Mouse (Mus musculus) left cerebral cortex, adult 9 months (tissue): Measurements from ENCODE around the gene Ylpm1.
A peak's percentile ranks its signal among the peaks of the same experiment; 100 is the strongest.

Experiments
- DNase-seq, 2 experiments: peaks; one replicate each; pipeline ENCODE4 v3.0.0; 2022; ENCODE audit warnings: low spot score in 2 of 2

Ylpm1 gene

DNA sequence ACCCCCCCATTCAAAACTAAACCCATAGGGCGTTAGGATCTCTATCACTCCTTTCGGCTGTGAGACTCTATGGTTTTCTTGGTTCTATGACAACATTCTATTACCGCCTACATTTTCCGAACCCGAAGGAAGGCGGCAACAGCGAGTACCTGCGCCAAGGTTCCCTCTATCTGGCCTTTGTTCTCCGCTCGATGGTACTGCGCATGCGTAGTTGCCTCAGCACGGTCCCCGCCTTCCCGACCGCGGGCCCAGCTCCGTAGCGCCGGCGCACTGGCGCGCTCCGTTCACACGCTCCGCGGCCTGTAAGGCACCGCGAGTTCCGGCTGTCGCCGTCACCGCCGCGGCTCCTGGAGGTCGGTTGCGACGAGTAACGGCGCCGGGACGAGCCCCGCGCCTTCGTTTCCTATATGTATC is at the start of gene Ylpm1:
TSS of gene Ylpm1 (plus strand) at position 239 of the 414 bp plus-strand sequence.
- peak; percentile 96 to 98 for DNase-seq

DNA sequence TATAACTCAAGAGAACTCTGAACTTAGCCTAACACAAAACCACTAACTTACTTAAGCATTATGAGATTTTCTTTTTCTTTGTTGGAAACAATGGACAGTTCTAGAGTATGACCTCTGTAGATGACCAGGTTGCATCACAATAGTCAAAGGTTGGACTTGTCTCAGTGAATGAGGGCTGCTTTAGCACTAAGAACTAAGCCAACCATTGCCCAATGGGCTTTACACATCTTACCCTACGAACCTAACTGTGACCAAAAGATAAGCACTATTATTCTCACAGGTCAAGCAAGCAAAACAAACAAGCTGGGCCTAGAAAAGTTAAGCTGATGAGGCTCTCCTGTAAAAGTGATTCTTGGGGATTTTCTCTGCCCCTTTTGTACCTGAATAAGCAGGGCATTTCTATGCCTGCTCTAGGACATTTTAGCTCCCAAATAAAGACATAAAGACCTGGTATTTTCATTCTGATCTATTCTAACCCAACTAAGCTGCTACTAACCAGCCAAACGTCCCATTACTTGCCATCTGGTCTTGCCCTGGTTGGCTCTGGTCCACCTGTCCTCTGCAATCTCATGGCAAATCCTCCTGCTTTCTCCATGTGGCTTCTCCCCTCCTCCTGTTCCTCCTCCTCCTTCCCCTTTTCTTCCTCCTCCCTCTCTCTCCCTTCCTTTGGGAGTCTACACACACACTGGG is 48.1 kb upstream of the Ylpm1 start:
- no peak for DNase-seq

DNA sequence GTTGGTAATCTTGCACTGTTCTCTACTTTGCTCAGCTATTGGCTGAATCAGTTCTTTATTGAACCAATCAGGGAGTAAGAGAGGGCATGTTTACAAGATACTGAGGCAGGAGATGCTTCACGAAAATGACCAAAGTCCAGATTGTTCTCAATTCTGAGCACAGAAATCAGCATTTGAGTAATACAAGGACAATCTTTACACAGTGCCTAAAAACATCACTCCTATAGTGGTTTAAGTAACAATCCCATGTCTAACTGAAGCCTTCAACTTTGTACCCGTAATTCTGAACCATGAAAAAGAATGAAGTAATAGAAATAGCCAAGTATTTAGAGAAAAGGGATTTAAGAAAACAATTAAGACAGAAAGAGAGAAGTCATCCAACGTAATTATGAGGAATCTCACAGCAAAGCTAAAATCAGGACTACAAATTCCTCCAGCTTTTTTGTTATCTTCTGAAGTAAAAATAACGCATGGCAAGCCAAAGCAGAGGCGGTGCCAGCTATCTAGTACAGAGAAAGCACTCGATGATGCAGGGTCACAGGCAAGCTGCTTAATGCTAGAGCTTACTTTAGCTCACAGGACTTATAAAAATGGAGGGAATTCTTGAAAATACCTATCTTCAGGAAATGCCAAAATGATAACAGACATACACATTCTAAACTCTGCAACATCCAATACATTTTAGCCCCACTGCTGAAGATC is 47.4 kb upstream of the Ylpm1 start:
- no peak for DNase-seq

DNA sequence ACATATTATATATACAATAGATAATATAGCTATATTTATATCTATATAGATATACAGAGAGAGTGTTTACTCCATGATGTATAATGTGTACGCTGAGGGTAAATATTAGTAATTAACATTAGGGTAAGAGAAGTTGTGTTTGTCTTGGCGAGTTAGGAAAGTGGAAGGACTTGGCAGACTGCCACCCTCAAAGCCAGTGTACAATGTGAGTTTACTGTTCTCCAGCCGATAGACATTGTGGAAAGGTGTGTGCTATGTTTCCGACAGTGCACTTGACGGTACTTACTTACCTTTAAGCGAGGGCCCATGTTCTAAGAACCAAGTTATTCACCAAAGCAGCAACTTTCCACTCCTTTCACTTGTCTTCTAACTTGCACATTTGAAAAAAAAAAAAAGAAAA is 45.4 kb upstream of the Ylpm1 start:
- DNase-seq, result no peak

DNA sequence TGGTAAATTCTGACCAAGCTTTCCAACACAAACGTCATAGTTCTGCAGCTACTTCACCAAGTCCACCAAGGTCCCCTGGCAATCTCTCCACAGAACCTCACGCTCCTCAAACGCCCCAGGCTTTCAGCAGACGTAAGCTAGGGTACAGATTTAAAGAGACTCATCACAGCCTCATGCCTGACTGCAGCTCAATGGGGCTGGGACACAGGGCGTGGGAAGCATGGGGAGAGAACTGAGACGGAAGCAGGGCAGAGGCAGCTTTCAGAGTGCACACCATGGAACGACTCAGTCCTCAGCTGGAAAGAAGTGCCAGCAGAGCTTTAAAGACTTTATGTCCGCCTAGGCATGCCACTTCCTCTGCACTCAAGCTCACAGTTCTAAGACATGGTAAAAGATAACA is 44.6 kb upstream of the Ylpm1 start:
- no peak for DNase-seq

DNA sequence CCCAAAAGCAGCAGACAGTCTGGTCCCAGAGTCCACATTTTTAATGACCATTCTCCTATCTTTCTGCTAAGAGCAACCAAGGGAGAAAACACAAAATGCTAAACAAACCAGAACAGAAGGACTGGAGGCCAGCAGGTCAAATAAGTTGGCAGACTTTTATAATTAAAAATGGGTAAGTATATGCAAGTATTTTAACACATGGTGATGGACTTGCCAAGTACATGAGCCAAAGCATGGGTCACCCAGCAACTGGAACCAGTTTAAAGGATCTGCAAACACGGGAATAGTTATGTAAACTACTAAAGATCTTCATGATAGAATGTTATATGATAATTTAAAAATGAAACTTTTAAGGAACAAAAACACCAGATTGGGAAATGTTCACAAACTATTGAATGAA is 43.8 kb upstream of the Ylpm1 start:
- DNase-seq, result no peak

DNA sequence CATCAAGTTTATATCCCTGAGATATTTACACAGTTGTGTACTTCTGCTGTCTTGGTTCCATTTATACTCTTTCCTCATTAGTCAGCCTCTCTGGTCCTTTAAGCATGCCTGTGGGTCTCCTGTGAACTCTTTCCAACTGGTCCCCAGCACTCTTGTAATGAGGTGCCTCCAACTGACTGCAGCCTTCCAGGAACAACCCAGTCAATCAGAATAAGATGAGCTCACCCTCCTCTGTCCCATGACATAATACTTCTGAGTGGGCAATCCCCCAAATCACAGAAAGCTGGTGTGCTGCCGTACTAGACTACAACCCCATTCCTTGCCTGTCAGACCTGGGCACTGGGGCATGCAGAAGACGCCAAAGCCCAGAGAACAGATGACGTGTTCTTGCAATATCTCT is 39.8 kb upstream of the Ylpm1 start:
- DNase-seq, result no peak

DNA sequence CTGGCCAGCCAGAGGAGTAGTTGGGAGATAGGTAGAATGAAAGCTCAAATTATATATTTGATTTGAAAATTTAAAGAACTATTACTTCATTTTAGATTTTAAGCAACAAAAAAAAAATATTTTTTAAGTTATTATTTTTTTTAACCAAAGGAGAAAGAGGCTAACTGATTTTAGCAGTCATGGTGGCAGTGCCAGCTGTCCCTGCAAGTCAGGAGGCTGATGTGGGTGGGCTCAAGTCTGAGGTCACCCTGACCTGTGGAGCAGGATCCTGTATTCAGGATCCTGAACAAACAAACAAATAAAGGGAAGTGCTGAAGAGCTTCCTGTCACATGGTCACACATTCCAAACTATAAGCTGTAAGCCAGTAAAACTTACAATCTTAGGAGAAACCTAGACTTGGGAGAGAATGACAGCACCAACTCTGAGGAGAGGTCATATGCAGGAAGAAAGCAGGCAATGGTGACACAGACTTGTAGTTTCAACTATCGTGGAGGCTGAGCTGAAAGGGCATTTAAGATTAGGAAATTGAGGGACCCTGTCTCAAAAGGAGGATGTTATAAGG is 37.2 kb upstream of the Ylpm1 start:
- no peak for DNase-seq

DNA sequence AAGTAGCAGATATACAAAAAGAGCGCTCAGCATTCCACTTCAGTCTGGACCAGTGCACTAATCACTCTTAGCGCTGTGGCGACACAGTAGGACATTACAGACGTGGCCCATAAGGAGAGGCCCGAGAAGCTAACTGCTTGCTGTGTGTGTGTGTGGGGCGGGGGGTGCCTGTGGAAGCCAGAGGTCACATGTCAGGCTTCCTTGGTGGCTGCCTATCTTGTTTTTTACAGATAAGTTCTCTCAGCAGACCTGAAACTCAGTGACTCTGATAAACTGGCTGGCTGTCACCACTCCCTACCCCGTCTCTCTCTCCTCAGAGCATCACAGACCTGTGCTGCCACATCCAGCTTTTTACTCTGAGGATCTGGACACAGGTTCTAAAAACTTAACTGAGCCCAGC is 33.5 kb upstream of the Ylpm1 start:
- DNase-seq, result no peak

DNA sequence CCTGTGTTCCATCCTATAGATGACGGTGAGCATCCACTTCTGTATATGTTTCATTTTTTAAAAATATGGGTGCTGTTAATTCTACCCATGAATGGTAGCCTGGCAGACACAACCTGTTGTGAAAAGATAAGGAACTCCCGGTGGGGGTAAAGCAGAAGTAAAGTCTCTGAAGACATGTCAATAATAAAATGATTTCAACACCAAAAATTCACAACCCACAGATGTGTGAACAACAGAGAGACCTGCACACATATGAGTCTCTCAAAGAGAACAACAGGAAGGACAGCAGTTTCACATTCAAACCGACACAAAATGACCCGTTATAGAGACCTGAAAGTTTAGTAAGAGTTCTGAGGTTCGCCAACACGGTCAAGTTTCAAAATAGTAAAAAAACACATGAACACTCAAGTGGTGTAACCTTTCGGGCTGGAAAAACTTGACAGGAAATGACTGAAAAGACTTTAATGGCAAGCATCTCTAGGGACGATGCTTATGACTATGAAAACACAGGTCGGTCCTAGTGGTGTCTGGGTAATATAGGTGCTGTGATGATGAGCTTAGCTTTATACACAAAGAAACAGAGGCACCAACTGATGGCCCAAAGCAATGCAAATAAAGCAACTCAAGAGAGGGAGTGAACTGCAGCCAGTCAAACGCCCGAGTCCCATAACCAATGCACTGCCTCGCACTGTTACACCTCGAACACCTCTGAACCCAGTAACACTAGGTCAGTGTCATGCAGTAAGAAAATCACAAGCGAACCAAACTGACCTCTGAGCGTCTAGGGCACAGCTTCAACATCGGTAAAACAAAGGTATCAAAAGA is 27.1 kb upstream of the Ylpm1 start:
- no peak for DNase-seq

DNA sequence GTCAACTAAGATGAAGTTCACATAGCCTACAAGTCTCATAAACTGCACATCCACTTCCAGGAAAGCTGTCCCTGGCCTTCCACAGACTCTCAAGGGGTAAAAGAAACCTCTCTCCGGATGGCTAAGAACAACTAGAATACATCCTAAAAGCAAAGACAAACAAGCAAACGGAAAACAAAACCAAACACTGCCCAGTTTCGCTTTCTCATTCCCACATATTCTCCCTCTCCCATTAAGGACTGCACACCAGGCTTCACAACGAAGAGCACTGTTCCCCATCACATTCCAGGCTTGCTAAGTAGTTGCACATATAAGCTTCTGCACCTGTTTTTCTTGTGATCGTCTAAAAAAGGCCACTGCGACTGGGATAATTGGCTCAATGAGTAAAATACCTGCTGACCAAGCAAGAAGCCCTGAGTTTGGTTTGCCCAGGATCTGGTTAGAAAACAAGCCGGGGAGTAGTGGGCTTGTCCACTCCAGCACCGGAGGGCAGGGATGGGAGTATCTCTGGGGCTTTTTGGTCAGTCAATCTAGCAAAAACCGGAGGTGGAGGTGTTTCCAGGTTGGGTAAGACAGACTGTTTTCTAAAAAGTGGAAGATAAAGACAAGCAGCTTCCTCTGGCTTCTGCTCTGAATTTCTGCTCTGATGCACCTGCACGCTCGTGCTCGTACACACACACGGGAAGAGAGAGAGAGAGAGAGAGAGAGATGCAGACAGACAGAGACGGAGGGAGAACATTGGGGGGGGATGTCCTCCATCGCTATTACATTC is 26.3 kb upstream of the Ylpm1 start:
- DNase-seq, result no peak

DNA sequence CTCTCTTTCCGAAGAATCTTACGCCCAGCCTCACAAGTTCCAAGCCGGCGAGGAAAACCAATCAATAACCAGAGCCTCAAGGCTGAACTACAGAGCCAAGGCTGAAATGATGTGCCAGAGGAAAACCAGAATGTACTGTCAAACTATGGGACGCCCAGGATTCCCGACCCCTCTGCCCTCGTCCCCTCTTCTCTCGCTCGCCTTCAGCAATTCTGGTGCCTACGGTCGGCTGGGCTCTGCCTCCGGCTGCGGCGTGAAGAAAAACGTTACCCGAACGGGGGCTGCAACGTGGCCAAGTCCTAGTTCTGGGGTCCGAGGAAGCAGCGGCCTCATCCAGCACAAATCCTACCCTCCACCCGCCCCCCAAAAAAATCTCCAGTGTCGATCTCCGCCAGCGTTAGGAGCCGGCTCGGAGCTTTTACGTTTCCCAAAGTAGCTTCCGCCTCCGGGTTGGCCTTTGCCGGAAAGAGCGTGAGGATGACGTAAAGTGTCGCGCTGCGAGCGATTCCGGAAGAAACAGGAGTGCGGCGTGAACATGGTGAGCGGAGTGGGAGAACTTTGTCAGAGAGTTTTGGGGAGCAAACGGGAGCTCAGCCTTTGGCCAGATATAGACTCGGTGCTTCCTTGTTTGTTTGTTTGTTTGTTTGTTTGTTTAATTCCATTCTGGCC is 25.6 kb upstream of the Ylpm1 start, which contains the start of the genes Fcf1 and Arel1:
TSS of gene Fcf1 (plus strand) at position 470 of the 669 bp plus-strand sequence.
TSS of gene Arel1 (minus strand) at position 473 of the 669 bp plus-strand sequence.
- peak; percentile 64 to 91 for DNase-seq

DNA sequence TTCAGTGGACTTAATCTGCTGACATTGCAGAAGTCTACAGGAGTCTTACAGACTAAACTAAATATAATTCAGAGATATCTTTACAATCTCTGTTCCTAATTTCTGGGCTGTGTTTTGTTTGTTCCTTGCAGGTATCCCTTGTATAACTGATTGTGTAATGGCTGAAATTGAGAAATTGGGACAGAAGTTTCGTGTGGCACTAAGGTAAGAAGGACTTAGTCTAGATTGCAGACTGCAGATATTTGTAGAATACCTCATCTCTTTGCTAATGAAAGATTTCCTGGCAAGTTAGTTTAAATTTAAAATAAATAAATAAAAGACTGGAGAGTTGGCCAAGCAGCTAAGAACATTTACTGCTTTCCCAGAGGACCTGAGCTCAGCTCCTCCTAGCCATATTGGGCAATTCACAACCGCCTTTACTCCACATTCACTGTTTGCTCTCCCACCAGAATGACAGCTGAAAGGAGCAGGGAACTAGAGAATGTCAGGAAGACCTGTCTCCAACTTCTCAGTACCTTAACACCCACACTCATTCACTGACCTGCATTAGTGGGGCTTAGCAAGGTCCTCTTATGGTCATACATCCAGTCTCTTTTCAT is 16.8 kb upstream of the Ylpm1 start:
- DNase-seq, result no peak

DNA sequence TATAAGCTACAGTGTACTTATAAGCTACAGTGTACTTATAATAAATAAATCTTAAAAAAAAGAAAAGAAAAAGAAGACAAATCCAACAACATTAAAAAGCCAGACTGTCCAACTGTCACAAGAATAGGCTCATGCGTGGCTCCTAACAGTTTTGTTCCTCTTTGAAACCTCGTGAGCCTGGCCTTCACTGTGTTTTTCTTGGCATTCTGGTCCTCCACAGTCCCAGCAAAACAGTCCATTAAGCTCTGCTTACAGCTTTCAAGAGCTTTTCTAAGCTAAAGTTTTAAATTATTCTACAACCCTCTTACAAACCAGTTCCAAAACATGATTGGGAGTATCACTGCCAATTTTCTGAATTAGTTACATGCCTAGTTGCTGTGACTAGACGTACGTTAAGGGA is 6.7 kb upstream of the Ylpm1 start:
- DNase-seq, result no peak

DNA sequence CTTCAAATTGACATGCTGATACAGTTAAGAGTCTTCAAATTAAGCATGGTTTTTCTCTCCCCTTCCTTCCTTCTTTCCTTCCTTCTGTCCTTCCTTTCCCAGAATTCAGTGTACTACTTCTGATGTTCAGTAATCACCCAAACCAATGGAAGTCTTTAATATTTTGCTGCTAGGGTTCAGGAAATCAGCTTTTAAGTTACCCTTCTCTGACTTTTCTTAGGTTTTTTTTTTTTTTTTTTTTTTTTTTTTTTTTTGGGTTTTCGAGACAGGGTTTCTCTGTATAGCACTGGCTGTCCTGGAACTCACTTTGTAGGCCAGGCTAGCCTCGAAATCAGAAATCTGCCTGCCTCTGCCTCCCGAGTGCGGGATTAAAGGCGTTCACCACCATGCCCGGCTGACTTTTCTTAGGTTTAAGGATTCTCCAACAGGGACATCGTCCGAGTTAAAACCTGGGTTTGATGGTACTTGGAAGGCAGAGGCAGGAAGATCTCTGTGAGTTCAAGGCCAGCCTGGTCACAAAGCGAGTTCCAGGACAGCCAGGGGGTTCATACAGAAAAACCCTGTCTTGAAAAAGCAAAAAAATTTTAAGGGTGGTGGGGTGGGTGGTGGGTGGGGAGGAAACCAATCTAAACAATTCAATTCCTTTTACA is 884 bp upstream of the Ylpm1 start:
- no peak for DNase-seq

DNA sequence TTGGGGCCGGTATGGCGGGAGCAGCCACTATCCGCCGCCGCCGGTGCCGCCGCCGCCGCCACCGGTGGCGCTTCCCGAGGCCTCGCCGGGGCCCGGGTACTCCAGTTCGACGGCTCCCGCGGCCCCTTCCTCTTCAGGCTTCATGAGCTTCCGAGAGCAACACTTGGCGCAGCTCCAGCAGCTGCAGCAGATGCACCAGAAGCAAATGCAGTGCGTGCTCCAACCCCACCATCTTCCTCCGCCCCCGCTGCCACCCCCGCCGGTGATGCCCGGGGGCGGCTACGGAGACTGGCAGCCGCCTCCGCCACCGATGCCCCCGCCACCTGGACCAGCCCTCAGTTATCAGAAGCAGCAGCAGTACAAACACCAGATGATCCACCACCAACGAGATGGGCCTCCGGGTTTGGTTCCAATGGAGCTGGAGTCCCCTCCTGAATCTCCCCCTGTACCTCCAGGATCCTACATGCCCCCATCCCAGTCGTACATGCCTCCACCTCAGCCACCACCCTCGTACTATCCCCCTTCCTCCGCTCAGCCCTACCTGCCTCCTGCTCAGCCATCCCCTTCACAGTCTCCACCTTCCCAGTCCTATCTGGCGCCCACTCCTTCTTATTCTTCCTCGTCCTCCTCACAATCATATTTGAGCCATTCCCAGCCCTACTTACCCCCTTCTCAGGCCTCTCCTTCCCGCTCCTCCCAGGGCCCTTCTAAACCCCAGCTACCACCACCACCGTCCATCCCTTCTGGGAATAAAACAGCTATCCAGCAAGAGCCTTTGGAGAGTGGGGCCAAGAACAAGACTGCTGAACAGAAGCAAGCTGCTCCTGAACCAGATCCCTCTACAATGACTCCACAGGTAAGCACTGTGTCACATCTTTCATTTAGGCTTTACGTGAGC is 629 bp downstream of the Ylpm1 start:
- DNase-seq, result peak; percentile 22 to 48

DNA sequence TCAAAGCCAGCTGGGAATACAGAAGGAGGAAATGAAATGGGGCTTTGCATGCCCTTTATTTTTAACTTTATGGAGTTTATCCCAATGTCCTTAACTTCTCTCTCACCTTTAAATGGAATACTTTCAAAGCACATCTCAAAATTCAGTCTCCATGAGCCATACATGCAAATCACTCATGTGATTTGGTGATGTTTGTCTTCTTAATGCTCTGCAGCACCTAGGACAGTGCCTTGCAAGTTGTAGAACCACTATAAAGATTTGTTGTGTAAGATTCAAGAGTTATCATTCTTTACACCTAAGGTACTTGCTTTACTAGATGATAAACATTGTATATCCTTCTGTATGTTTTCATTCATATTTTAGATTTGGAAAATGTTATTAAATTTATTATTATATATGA is 2.9 kb downstream of the Ylpm1 start:
- no peak for DNase-seq

DNA sequence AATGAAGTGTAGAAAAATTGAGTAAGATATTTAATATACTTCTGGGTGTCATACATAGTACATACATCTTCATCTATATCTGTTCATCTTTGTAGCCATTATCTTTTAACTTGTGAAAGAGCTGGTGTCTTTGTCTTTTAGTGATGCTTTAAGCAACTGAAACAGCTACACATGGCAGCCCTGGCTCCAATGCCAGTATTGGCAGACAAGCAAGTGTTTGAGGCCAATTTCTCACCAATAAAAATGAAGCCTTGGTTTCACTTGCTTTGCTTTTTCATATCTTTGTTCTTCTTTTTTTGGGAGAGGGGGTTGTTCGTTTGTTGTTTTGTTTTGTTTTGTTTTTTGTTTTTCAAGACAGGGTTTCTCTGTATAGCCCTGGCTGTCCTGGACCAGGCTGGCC is 10.1 kb downstream of the Ylpm1 start:
- DNase-seq, result no peak

DNA sequence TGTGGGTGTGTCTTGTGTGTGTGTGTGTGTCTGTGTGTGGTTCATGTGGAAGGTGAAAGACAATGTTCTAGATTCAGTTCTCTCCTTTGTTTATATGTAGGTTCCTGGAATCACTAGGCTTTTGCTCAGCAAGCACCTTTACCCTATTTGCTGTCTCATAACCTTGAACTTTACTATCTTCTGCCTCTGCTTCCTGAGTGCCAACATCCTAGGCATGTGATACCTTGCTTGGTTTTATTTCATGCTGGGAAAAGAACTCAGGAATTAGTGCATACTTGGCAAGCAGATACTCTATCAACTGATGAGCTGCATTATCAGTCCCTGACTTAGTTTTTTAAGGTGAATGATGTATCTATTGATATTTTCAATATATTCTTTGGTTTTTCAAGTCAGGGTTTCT is 10.9 kb downstream of the Ylpm1 start:
- no peak for DNase-seq
